Comparison of ENCODE assay signal across 8 mouse cellular contexts in the genomic region with DNA sequence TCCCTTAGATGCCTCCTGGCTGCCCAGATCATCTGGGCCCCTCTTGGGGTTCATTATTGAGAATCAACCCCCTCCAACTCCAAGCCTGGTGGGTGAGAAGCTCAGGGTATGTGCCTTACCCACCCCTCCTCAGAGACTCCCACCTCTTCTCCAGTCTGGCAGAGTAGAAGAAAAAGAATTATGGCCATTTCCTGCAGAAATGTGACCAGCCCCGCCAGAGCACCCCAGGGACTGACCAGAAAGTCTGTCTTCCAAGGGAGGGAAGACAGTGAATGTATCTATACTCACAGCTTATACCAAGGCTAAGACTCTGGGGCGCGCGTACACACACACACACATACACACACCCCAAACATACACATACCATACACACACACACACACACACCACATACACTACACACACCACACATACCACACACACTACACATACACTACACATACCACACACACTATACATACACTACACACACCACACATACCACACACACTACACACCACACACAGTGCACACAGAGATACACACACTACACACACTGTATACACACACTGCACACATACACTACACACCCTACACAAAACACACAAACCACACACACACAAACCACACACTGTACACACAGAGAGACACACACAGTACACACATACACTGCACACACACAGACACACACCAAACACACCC. TPM values are rescaled to one million over a fixed set of nuclear protein-coding genes. Genes with fewer than 3 reads are reported as not detected.
DNase-seq lines count a peak whose midpoint lies in the region; ATAC-seq and TF ChIP-seq lines count a peak whose summit lies in the region.

No protein-coding gene starts in this region.

- ATAC-seq in lung, embryonic 14.5 days (ENCODE audit: insufficient read depth) = no peak
- no peak for ATAC-seq in embryonic facial prominence, embryonic 15.5 days (ENCODE audit: insufficient number of reproducible peaks, low FRiP score, low TSS enrichment, low read depth)
- ATAC-seq in intestine, embryonic 15.5 days = no peak
- no peak; the same call in 1 of the 2 replicates for ATAC-seq in neural tube, embryonic 12.5 days (ENCODE audit: low FRiP score, low read depth)

- peaks cover 27% of the 10 kb centered on the region for H3K36me3 ChIP-seq in lung, embryonic 14.5 days (ENCODE audit: insufficient read depth)
- peaks cover 17% of the 10 kb centered on the region for H3K36me3 ChIP-seq in embryonic facial prominence, embryonic 15.5 days
- peaks cover 6% of the 10 kb centered on the region; the same call in 1 of the 2 replicates for H3K36me3 ChIP-seq in intestine, embryonic 15.5 days
- peaks cover 3% of the 10 kb centered on the region; the same call in 1 of the 2 replicates for H3K36me3 ChIP-seq in neural tube, embryonic 12.5 days

- WGBS in lung, embryonic 14.5 days = 74% methylated on average over 4 of the region's 4 CpGs
- 55% methylated on average over 4 of the region's 4 CpGs for WGBS in embryonic facial prominence, embryonic 15.5 days
- 69% methylated on average over 4 of the region's 4 CpGs for WGBS in intestine, embryonic 15.5 days
- 80% methylated on average over 4 of the region's 4 CpGs for WGBS in neural tube, embryonic 12.5 days

- no peak for DNase-seq in lung, embryonic 14.5 days
- DNase-seq in lung, postnatal 25 days (ENCODE audit: low spot score) = no peak
- DNase-seq in adrenal gland, postnatal 14 days = no peak
- no peak for DNase-seq in layer of hippocampus, postnatal 36 days
- DNase-seq in testis, postnatal 10 days (ENCODE audit: low spot score) = no peak

- H3K27me3 ChIP-seq in lung, embryonic 14.5 days (ENCODE audit: insufficient read depth, low read length) = no peaks in the 10 kb centered on the region
- H3K27me3 ChIP-seq in embryonic facial prominence, embryonic 15.5 days = no peaks in the 10 kb centered on the region
- H3K27me3 ChIP-seq in intestine, embryonic 15.5 days (replicated peaks) = no peaks in the 10 kb centered on the region
- peaks cover 5% of the 10 kb centered on the region; the same call in 1 of the 2 replicates for H3K27me3 ChIP-seq in neural tube, embryonic 12.5 days (replicated peaks)

- peak overlapping the region; percentile 95 for H3K4me3 ChIP-seq in lung, embryonic 14.5 days (ENCODE audit: low read depth, low read length)
- peak overlapping the region; percentile 97 for H3K4me3 ChIP-seq in embryonic facial prominence, embryonic 15.5 days (replicated peaks)
- H3K4me3 ChIP-seq in intestine, embryonic 15.5 days (replicated peaks) = peak overlapping the region; percentile 23
- no peak overlapping the region for H3K4me3 ChIP-seq in neural tube, embryonic 12.5 days

- no peaks in the 10 kb centered on the region for H3K9me3 ChIP-seq in lung, embryonic 14.5 days (ENCODE audit: low read depth, low read length)
- no peaks in the 10 kb centered on the region for H3K9me3 ChIP-seq in embryonic facial prominence, embryonic 15.5 days (replicated peaks)
- no peaks in the 10 kb centered on the region for H3K9me3 ChIP-seq in intestine, embryonic 15.5 days
- H3K9me3 ChIP-seq in neural tube, embryonic 12.5 days = no peaks in the 10 kb centered on the region

- H3K9ac ChIP-seq in lung, embryonic 14.5 days = peak overlapping the region; percentile 50; the same call in 1 of the 2 replicates
- 0 out of 2 replicates have a peak overlapping the region, but pooled peaks have one; percentile 44 for H3K9ac ChIP-seq in embryonic facial prominence, embryonic 15.5 days
- H3K9ac ChIP-seq in intestine, embryonic 15.5 days = peak overlapping the region; percentile 11; the same call in 1 of the 2 replicates
- peak overlapping the region; percentile 41; the same call in 1 of the 2 replicates for H3K9ac ChIP-seq in neural tube, embryonic 12.5 days

- peak overlapping the region; percentile 88 for H3K4me2 ChIP-seq in lung, embryonic 14.5 days
- peak overlapping the region; percentile 85 for H3K4me2 ChIP-seq in embryonic facial prominence, embryonic 15.5 days (replicated peaks)
- peak overlapping the region; percentile 91 for H3K4me2 ChIP-seq in intestine, embryonic 15.5 days (replicated peaks)
- H3K4me2 ChIP-seq in neural tube, embryonic 12.5 days (replicated peaks) = peak overlapping the region; percentile 50

- H3K27ac ChIP-seq in lung, embryonic 14.5 days (ENCODE audit: low read depth) = peak overlapping the region; percentile 94
- peak overlapping the region; percentile 99 for H3K27ac ChIP-seq in embryonic facial prominence, embryonic 15.5 days (replicated peaks)
- peak overlapping the region; percentile 86 for H3K27ac ChIP-seq in intestine, embryonic 15.5 days
- peak overlapping the region; percentile 53; the same call in 1 of the 2 replicates for H3K27ac ChIP-seq in neural tube, embryonic 12.5 days

- H3K4me1 ChIP-seq in lung, embryonic 14.5 days (ENCODE audit: insufficient read depth) = peaks cover 33% of the 10 kb centered on the region
- H3K4me1 ChIP-seq in embryonic facial prominence, embryonic 15.5 days = peaks cover 68% of the 10 kb centered on the region
- H3K4me1 ChIP-seq in intestine, embryonic 15.5 days (replicated peaks) = peaks cover 40% of the 10 kb centered on the region
- peaks cover 27% of the 10 kb centered on the region for H3K4me1 ChIP-seq in neural tube, embryonic 12.5 days

- TF ChIP-seq CTCF in lung, embryonic 14.5 days (IDR thresholded peaks at IDR 0.05; ENCODE audit: low read depth) = no peak

RNA-seq across cellular contexts. Expression of a gene that starts 3.4 kb away (rescaled TPM):
- polyA plus RNA-seq in lung, embryonic 14.5 days (2014; fragmentation: Nextera tagmentation; extraction: Ambion mirVana) = 58.0 and 62.3 TPM in 2 replicates
- polyA plus RNA-seq in embryonic facial prominence, embryonic 15.5 days (2015; fragmentation: Nextera tagmentation; extraction: Ambion mirVana) = 61.8 and 68.5 TPM in 2 replicates
- polyA plus RNA-seq in intestine, embryonic 15.5 days (2015; fragmentation: Nextera tagmentation; extraction: Ambion mirVana) = 29.2 and 30.4 TPM in 2 replicates
- polyA plus RNA-seq in neural tube, embryonic 12.5 days (2016; fragmentation: Nextera tagmentation; extraction: Ambion mirVana) = 17.7 and 19.5 TPM in 2 replicates
- total RNA-seq in adrenal gland, postnatal 14 days (2021) = 9.1 and 11.0 TPM in 2 replicates
- 1 to 10 TPM; 1.2 to 2.8 TPM for total RNA-seq in layer of hippocampus, postnatal 36 days (2021)

RNA-seq across cellular contexts. Expression of a gene that starts 13.5 kb away (rescaled TPM):
- 77.0 and 82.1 TPM in 2 replicates for polyA plus RNA-seq in lung, embryonic 14.5 days (2014; fragmentation: Nextera tagmentation; extraction: Ambion mirVana)
- polyA plus RNA-seq in embryonic facial prominence, embryonic 15.5 days (2015; fragmentation: Nextera tagmentation; extraction: Ambion mirVana) = 77.2 and 78.4 TPM in 2 replicates
- polyA plus RNA-seq in intestine, embryonic 15.5 days (2015; fragmentation: Nextera tagmentation; extraction: Ambion mirVana) = 72.5 and 73.4 TPM in 2 replicates
- polyA plus RNA-seq in neural tube, embryonic 12.5 days (2016; fragmentation: Nextera tagmentation; extraction: Ambion mirVana) = 89.4 and 92.4 TPM in 2 replicates
- 56.0 and 58.0 TPM in 2 replicates for total RNA-seq in adrenal gland, postnatal 14 days (2021)
- total RNA-seq in layer of hippocampus, postnatal 36 days (2021) = 10 to 100 TPM; 34.0 to 35.1 TPM

RNA-seq across cellular contexts. Expression of a gene that starts 29.4 kb away (rescaled TPM):
- 156 and 166 TPM in 2 replicates for polyA plus RNA-seq in lung, embryonic 14.5 days (2014; fragmentation: Nextera tagmentation; extraction: Ambion mirVana)
- polyA plus RNA-seq in embryonic facial prominence, embryonic 15.5 days (2015; fragmentation: Nextera tagmentation; extraction: Ambion mirVana) = 122 and 126 TPM in 2 replicates
- 145 and 159 TPM in 2 replicates for polyA plus RNA-seq in intestine, embryonic 15.5 days (2015; fragmentation: Nextera tagmentation; extraction: Ambion mirVana)
- 116 and 121 TPM in 2 replicates for polyA plus RNA-seq in neural tube, embryonic 12.5 days (2016; fragmentation: Nextera tagmentation; extraction: Ambion mirVana)
- total RNA-seq in adrenal gland, postnatal 14 days (2021) = 135 and 144 TPM in 2 replicates
- 10 to 100 TPM; 61.1 to 65.8 TPM for total RNA-seq in layer of hippocampus, postnatal 36 days (2021)

RNA-seq across cellular contexts. Expression of a gene that starts 42.6 kb away (rescaled TPM):
- 33.6 and 41.5 TPM in 2 replicates for polyA plus RNA-seq in lung, embryonic 14.5 days (2014; fragmentation: Nextera tagmentation; extraction: Ambion mirVana)
- 20.7 and 21.7 TPM in 2 replicates for polyA plus RNA-seq in embryonic facial prominence, embryonic 15.5 days (2015; fragmentation: Nextera tagmentation; extraction: Ambion mirVana)
- 12.6 and 12.8 TPM in 2 replicates for polyA plus RNA-seq in intestine, embryonic 15.5 days (2015; fragmentation: Nextera tagmentation; extraction: Ambion mirVana)
- polyA plus RNA-seq in neural tube, embryonic 12.5 days (2016; fragmentation: Nextera tagmentation; extraction: Ambion mirVana) = 5.0 and 5.8 TPM in 2 replicates
- total RNA-seq in adrenal gland, postnatal 14 days (2021) = 12.7 and 13.8 TPM in 2 replicates
- 1 to 10 TPM; 1.9 to 3.6 TPM for total RNA-seq in layer of hippocampus, postnatal 36 days (2021)

RNA-seq across cellular contexts. Expression of a gene that starts 56.0 kb away (rescaled TPM):
- 1.5 TPM in 2 replicates for polyA plus RNA-seq in lung, embryonic 14.5 days (2014; fragmentation: Nextera tagmentation; extraction: Ambion mirVana)
- polyA plus RNA-seq in embryonic facial prominence, embryonic 15.5 days (2015; fragmentation: Nextera tagmentation; extraction: Ambion mirVana) = 0.59 and 1.0 TPM in 2 replicates
- polyA plus RNA-seq in intestine, embryonic 15.5 days (2015; fragmentation: Nextera tagmentation; extraction: Ambion mirVana) = 2.9 and 3.0 TPM in 2 replicates
- 1.6 and 2.1 TPM in 2 replicates for polyA plus RNA-seq in neural tube, embryonic 12.5 days (2016; fragmentation: Nextera tagmentation; extraction: Ambion mirVana)
- total RNA-seq in adrenal gland, postnatal 14 days (2021) = 1.2 and 4.1 TPM in 2 replicates
- total RNA-seq in layer of hippocampus, postnatal 36 days (2021) = 1 to 10 TPM in 1 of 2 experiments, under 1 TPM in 1; 0.63 to 1.2 TPM
